Mouse (Mus musculus): ENCODE measurements around the gene Cc2d2b. TPM values are rescaled to one million over a fixed set of nuclear protein-coding genes. Genes with fewer than 3 reads are reported as not detected.

The Cc2d2b gene
- polyA plus RNA-seq, 1 experiment from 2014 or later, result 0.05 TPM

DNA sequence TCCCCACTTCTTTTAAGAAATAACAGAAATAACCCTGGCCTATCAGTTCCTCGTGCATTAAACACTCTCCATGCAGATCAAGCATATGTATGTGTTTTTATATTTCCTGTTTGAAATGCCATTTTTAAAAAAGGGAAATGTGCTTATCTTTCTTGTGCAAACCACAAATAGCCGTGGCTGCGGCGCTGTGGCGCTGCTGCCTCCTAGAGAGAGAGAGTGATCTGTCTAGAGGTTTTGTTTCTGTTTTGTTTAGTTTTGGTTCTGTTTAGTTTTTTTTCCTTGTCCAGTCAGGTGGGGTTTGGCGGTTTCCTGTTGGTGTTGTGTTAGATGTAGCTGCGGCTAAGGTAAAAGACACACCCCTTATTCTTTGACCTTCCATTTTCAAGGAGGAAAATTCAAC lies 70.2 kb downstream of the Cc2d2b start:
- ATAC-seq (ENCODE audit: low FRiP score, low read depth), result no peak

DNA sequence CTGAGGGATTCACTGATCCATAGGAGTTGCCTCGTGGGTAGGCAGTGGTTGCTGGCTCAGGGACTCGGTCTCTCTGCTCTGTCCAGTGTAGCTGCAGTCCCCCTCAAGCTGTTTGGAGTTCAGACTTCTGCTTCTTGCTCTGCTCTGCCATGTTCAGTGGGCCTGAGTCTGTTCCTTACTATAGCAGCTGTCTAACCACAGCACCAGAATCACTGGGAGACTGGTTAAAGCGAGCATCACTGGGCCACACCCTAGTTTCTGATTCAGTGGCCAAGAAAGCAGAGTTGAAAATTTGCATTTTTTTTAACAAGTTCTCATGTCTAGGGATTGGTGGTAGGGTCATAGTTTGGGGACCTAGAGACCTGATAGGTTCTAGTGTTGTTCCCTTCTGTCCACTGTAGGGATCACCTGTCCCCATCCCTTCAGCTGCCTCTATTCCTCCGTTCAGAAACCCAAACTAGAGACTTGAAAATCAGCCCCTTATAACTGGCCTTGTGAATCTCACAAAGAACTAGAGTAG lies 72.8 kb downstream of the Cc2d2b start:
- H3K9ac ChIP-seq (replicated peaks), result no peak overlapping the region
- ATAC-seq (ENCODE audit: low FRiP score, low read depth), result no peak
- H3K27me3 ChIP-seq, result no peaks in the 10 kb centered on the region
- H3K9me3 ChIP-seq, result no peaks in the 10 kb centered on the region
- H3K36me3 ChIP-seq, result no peaks in the 10 kb centered on the region
- H3K4me2 ChIP-seq (replicated peaks), result no peak overlapping the region
- no peak overlapping the region for H3K27ac ChIP-seq (replicated peaks)
- H3K4me1 ChIP-seq, result no peaks in the 10 kb centered on the region
- 80% methylated on average over 4 of the region's 4 CpGs for WGBS
- no peak overlapping the region for H3K4me3 ChIP-seq

More for the DNA sequence above, 70.2 kb downstream of the Cc2d2b start:
- 86% methylated on average over 7 of the region's 7 CpGs for WGBS
- Histone ChIP-seq H3K9ac (replicated peaks) (no peak overlapping the region), H3K4me2 (replicated peaks) (no peak overlapping the region), H3K27me3 (no peaks in the 10 kb centered on the region), H3K9me3 (no peaks in the 10 kb centered on the region), H3K4me1 (no peaks in the 10 kb centered on the region), H3K36me3 (no peaks in the 10 kb centered on the region), H3K4me3 (no peak overlapping the region), H3K27ac (replicated peaks) (no peak overlapping the region)

DNA sequence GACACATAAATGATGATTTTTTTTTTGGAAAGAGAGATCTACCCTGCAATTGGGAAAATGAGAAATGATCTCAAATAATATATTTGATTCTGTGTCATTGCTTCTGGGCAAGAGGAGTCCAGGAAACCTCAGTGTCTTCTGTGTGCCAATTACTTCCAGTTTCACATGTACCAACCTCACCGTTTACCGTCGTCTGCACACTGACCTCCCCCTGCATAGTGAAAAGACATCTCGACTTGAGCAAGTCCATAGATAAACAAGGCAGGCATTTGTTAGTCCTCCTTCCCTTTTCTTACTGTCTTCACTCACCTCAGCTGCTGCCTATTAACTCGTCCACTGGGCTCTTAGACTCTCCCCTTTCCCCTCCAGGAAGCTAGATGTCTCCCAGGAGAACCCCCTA lies 77.1 kb downstream of the Cc2d2b start:
- H3K9ac ChIP-seq (replicated peaks), result no peak overlapping the region
- no peak overlapping the region for H3K4me3 ChIP-seq
- 0 out of 2 replicates have a peak, but pooled peaks cover 5% of the 10 kb centered on the region for H3K27me3 ChIP-seq
- peaks cover 7% of the 10 kb centered on the region; the same call in 1 of the 2 replicates for H3K4me1 ChIP-seq
- no peak overlapping the region for H3K4me2 ChIP-seq (replicated peaks)
- no peaks in the 10 kb centered on the region for H3K9me3 ChIP-seq
- WGBS, result 76% methylated on average over 5 of the region's 5 CpGs
- no peak for ATAC-seq (ENCODE audit: low FRiP score, low read depth)
- no peaks in the 10 kb centered on the region for H3K36me3 ChIP-seq
- no peak overlapping the region for H3K27ac ChIP-seq (replicated peaks)

DNA sequence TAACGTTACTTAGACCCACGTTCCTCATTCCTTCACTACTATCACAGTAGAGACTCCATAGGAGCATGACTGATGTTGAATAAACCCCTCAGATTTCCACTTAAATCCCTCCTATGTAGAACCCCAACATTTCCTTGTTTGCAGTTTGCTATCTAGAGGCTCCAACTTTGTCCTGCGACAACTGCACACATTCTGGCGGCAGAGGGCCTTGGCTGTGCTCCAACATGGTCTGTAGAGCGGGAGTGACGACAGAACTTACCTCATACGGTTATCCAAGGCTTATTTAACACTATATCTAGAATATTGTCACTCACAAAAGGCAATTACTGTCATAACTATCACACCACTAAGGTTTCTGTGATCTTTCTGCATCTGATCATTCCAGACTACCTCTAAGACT lies 78.2 kb downstream of the Cc2d2b start:
- H3K9me3 ChIP-seq, result no peaks in the 10 kb centered on the region
- no peak overlapping the region for H3K4me3 ChIP-seq
- no peak overlapping the region for H3K27ac ChIP-seq (replicated peaks)
- H3K4me2 ChIP-seq (replicated peaks), result no peak overlapping the region
- 0 out of 2 replicates have a peak, but pooled peaks cover 5% of the 10 kb centered on the region for H3K27me3 ChIP-seq
- no peak for ATAC-seq (ENCODE audit: low FRiP score, low read depth)
- no peak overlapping the region for H3K9ac ChIP-seq (replicated peaks)
- H3K4me1 ChIP-seq, result peaks cover 7% of the 10 kb centered on the region; the same call in 1 of the 2 replicates
- WGBS, result 85% methylated on average over 7 of the region's 7 CpGs
- no peaks in the 10 kb centered on the region for H3K36me3 ChIP-seq

DNA sequence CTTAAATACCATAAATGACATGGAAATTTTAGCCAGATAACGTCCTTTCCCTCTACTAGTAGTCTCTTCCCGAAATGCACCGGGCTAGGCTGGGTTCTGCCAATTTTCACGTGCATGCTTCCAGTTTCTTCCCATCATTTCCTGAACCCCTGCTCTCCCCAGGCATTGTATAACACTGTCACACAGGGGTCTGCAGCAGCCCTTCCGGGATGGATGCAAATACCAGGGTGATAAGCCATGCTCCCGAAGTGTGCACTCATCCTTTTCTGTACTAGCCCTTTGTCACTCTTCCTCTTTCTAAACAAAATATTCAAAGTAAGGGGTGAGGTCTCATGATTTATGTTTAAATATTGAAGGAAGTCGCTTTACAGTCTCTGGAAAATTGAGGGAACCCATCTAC lies 81.6 kb downstream of the Cc2d2b start:
- no peaks in the 10 kb centered on the region for H3K9me3 ChIP-seq
- H3K36me3 ChIP-seq, result no peaks in the 10 kb centered on the region
- peak overlapping the region; percentile 93 for H3K4me3 ChIP-seq
- ATAC-seq (ENCODE audit: low FRiP score, low read depth), result no peak
- H3K9ac ChIP-seq (replicated peaks), result peak overlapping the region; percentile 98
- 0 out of 2 replicates have a peak, but pooled peaks cover 5% of the 10 kb centered on the region for H3K27me3 ChIP-seq
- 64% methylated on average over 7 of the region's 7 CpGs for WGBS
- H3K4me2 ChIP-seq (replicated peaks), result peak overlapping the region; percentile 90
- peak overlapping the region; percentile 96 for H3K27ac ChIP-seq (replicated peaks)
- H3K4me1 ChIP-seq, result peaks cover 40% of the 10 kb centered on the region

DNA sequence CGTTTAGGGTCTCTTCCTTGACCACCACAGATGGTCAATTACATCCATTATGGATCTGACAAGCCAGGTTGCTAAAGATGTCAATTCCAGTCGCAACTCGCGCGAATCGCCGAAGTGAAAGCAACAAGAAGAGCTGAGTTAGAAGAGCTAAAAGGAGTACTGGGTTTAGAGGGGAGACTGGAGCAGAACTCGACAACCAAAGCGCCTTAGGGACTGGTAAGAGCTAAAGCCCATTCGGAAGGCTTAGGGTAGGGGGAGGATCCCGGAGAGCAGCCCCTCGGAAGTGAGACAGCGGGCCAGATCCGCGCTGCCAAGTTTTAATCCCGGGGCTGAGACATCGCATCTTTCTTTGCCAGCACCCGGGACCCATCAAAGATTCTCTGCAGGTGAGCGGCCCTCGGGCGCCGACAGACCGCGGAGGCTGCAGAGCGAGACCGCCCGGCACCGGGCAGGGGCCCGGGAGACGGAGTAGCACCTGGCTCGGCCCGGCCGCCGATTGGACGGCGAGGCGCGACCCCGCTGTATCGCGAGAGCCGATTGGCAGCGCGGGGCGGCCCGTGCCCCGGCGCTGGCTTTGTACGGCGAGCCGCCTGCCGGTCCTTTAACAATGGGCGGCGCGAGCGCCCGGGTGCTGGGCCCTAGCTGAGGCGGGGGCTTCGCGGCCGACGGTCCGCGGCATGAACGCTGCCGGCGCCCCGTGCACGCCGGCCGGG lies 82.3 kb downstream of the Cc2d2b start, which contains the start of gene Ccnj:
Gene Ccnj (plus strand): TSS at position 577 of the 713 bp plus-strand sequence.
- no peaks in the 10 kb centered on the region for H3K36me3 ChIP-seq
- H3K4me1 ChIP-seq, result peaks cover 45% of the 10 kb centered on the region
- H3K9ac ChIP-seq (replicated peaks), result peak within 1 kb of the TSS; percentile 98
- no peaks in the 10 kb centered on the region for H3K9me3 ChIP-seq
- H3K27me3 ChIP-seq, result 0 out of 2 replicates have a peak, but pooled peaks cover 5% of the 10 kb centered on the region
- H3K4me2 ChIP-seq (replicated peaks), result peak within 1 kb of the TSS; percentile 90
- peak within 1 kb of the TSS; percentile 93 for H3K4me3 ChIP-seq
- H3K27ac ChIP-seq (replicated peaks), result peak within 1 kb of the TSS; percentile 96
- WGBS, result under 1% methylated on average over 63 of the region's 71 CpGs
- ATAC-seq (ENCODE audit: low FRiP score, low read depth), result peak; percentile 99

DNA sequence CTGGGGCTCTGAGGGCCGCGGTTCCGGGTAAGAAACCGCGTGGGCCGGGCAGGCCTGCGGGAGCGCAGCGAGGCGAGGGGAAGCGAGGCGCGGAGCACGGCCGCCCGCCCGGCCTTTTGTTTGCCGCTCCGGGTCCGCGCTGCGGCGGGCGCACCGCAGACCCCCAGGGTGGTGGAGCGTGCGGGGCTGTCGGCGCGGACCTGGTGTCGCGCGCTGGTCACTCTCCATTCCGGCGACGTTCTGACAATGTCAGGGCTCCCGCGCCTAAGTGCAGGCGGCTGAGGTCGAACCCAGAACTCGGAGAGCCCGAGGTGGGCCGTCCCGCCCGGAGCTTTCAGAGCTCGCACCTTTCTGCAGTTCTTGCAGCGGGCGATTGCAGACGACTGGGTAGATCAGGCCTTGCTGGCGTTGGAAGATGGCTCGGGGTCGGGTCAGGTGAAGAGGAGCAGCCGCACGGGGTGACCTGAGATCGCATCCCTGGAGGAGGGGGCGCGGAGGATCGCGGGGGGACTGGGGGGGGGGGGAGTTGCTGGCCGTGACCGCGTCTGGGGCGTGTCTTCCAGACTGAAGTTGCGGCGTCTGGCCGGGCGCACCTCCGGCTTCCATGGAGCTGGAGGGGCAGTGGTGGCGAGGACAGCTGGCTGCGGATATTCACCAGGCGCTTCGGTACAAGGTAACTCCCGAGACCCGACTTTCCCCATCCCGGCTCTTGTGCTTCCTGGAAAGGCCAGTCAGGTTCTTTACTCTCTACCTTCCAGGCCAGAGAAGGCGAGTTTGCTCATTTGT lies 83.1 kb downstream of the Cc2d2b start:
- H3K4me3 ChIP-seq, result peak overlapping the region; percentile 93
- ATAC-seq (ENCODE audit: low FRiP score, low read depth), result peak; percentile 76
- peak overlapping the region; percentile 98 for H3K9ac ChIP-seq (replicated peaks)
- H3K4me1 ChIP-seq, result peaks cover 45% of the 10 kb centered on the region
- peak overlapping the region; percentile 90 for H3K4me2 ChIP-seq (replicated peaks)
- H3K27ac ChIP-seq (replicated peaks), result peak overlapping the region; percentile 96
- peaks cover 2% of the 10 kb centered on the region for H3K36me3 ChIP-seq
- 0 out of 2 replicates have a peak, but pooled peaks cover 5% of the 10 kb centered on the region for H3K27me3 ChIP-seq
- WGBS, result under 1% methylated on average over 62 of the region's 76 CpGs
- H3K9me3 ChIP-seq, result no peaks in the 10 kb centered on the region

DNA sequence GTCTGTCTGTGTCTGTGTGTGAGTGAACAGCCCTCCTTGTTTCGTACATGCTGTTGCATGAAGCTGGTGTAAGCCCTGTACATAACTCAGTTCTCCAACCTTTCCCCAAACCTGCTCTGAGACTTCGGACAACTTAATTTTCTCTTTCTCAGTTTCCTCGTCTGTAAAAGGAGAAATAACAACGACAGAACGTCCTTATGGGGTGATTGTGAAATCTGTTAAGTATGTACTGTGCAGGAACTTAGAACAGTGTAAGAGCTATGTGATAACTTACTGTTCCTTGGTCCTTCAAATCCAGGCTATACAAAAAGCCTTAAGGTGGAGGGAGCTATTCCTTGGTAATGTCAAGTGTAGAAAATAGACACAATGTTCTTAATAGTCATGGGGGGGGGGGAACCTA lies 83.8 kb downstream of the Cc2d2b start:
- H3K4me2 ChIP-seq (replicated peaks), result peak overlapping the region; percentile 90
- WGBS, result 39% methylated on average over 5 of the region's 5 CpGs
- H3K27ac ChIP-seq (replicated peaks), result no peak overlapping the region
- ATAC-seq (ENCODE audit: low FRiP score, low read depth), result no peak
- peaks cover 45% of the 10 kb centered on the region for H3K4me1 ChIP-seq
- 0 out of 2 replicates have a peak, but pooled peaks cover 5% of the 10 kb centered on the region for H3K27me3 ChIP-seq
- H3K9ac ChIP-seq (replicated peaks), result peak overlapping the region; percentile 98
- no peaks in the 10 kb centered on the region for H3K9me3 ChIP-seq
- H3K4me3 ChIP-seq, result peak overlapping the region; percentile 93
- peaks cover 10% of the 10 kb centered on the region for H3K36me3 ChIP-seq

DNA sequence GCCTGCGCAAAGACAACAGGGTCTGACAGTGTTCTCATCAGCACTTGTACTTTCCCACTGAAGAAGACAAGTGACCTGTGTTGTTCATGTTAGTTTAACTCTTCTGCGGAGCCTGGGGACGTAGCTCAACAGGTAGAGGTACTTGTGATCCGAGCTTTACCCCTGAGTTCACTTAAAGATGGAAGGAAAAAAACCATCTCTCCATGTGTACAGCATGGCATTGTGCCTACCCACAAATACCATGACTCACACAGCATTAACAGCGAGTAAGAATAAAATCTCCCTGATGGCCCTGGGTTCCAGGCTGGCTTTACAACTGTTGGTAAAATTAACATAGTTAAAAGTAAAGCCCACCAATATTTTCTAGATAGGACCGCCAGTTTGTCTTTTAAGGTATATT lies 85.9 kb downstream of the Cc2d2b start:
- no peak for ATAC-seq (ENCODE audit: low FRiP score, low read depth)
- no peak overlapping the region for H3K9ac ChIP-seq (replicated peaks)
- no peaks in the 10 kb centered on the region for H3K9me3 ChIP-seq
- peaks cover 31% of the 10 kb centered on the region for H3K36me3 ChIP-seq
- H3K27me3 ChIP-seq, result 0 out of 2 replicates have a peak, but pooled peaks cover under 1% of the 10 kb centered on the region
- H3K27ac ChIP-seq (replicated peaks), result no peak overlapping the region
- H3K4me2 ChIP-seq (replicated peaks), result no peak overlapping the region
- 95% methylated on average over 6 of the region's 6 CpGs for WGBS
- no peak overlapping the region for H3K4me3 ChIP-seq
- H3K4me1 ChIP-seq, result peaks cover 45% of the 10 kb centered on the region

DNA sequence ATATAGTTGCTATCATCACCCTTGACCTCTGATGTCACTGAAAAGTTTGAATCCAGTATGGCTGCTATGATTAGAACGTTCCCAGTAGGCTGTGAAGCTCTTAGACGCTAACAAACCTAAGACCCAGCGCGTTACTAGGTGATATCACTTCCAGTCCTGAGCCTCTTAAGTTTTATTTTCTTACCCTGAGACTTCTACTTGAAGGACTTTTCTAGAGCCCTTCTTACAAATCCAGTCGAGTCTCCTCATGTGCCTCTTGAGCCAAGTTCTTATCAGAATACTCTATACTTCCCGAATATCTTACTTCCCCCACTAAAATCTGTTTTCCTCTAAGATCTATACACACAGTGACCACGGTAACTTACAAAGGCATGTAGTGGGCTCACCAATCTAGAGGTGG lies 89.7 kb downstream of the Cc2d2b start:
- Histone ChIP-seq H3K36me3 (peaks cover 61% of the 10 kb centered on the region), H3K27ac (replicated peaks) (no peak overlapping the region)
- 92% methylated on average over 7 of the region's 7 CpGs for WGBS

DNA sequence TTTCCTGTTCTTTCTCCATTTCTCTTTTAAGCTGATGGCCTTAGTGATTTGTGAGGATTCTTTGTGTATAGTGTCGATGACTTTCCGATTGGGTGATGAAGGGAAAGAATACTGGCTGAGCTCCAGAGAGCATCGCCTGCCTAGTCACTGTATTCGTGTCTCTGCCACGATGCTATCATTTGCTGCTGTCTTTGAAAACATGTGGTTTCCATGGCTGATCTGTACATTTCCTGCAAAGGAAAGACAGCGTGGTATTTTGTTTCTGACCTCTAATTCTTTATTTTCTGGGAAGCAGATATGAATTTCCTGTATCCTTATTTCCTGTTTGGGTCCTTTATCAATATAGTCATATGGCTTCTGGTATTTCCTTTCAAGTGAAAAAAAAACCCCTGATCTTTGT lies 91.8 kb downstream of the Cc2d2b start:
- no peaks in the 10 kb centered on the region for H3K9me3 ChIP-seq
- no peaks in the 10 kb centered on the region for H3K27me3 ChIP-seq
- H3K4me2 ChIP-seq (replicated peaks), result no peak overlapping the region
- peaks cover 4% of the 10 kb centered on the region; the same call in 1 of the 2 replicates for H3K4me1 ChIP-seq
- no peak overlapping the region for H3K27ac ChIP-seq (replicated peaks)
- no peak overlapping the region for H3K9ac ChIP-seq (replicated peaks)
- no peak overlapping the region for H3K4me3 ChIP-seq
- WGBS, result 90% methylated on average over 6 of the region's 6 CpGs
- no peak for ATAC-seq (ENCODE audit: low FRiP score, low read depth)
- peaks cover 82% of the 10 kb centered on the region for H3K36me3 ChIP-seq

More for the DNA sequence above, 89.7 kb downstream of the Cc2d2b start:
- H3K9ac ChIP-seq (replicated peaks), result no peak overlapping the region
- H3K9me3 ChIP-seq, result no peaks in the 10 kb centered on the region
- H3K4me3 ChIP-seq, result no peak overlapping the region
- H3K4me2 ChIP-seq (replicated peaks), result no peak overlapping the region
- peaks cover 25% of the 10 kb centered on the region for H3K4me1 ChIP-seq
- ATAC-seq (ENCODE audit: low FRiP score, low read depth), result no peak
- H3K27me3 ChIP-seq, result no peaks in the 10 kb centered on the region

DNA sequence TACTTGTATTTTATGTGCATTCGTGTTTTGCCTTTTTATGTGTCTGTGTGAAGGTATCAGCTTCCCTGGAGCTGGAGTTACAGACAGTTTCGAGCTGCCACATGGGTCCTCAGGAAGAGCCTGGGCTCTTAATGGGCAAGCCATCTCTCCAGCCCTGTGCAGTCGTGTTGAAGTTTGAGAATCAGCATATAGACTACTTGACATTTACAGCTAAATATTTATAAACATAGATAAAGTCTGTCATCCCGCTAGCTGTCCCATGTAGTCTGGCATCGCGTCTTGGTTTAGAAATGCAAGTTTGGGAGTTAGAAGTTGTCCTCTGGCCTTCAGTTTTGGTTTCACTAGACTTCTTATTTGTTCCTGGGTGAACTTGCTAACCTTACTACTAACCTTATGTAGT lies 92.5 kb downstream of the Cc2d2b start:
- peaks cover 89% of the 10 kb centered on the region for H3K36me3 ChIP-seq
- H3K4me3 ChIP-seq, result no peak overlapping the region
- H3K4me1 ChIP-seq, result no peaks in the 10 kb centered on the region
- H3K27ac ChIP-seq (replicated peaks), result no peak overlapping the region
- H3K4me2 ChIP-seq (replicated peaks), result no peak overlapping the region
- 94% methylated on average over 6 of the region's 6 CpGs for WGBS
- no peaks in the 10 kb centered on the region for H3K27me3 ChIP-seq
- ATAC-seq (ENCODE audit: low FRiP score, low read depth), result no peak
- no peaks in the 10 kb centered on the region for H3K9me3 ChIP-seq
- no peak overlapping the region for H3K9ac ChIP-seq (replicated peaks)

Data from midbrain, embryonic 12.5 days (tissue).